Mouse (Mus musculus): Measurements from ENCODE around the gene Nhlh2.

GRCm38 (mm10) chr3:102045071-102045470, 35.2 kb downstream of the Nhlh2 start:
- TF ChIP-seq JUND (IDR thresholded peaks at IDR 0.05; ENCODE audit: low read depth, low read length): no peak
- no peak for TF ChIP-seq ETS1 (IDR thresholded peaks at IDR 0.05; ENCODE audit: low read depth, low read length)
- TF ChIP-seq USF1 (IDR thresholded peaks at IDR 0.05; ENCODE audit: low read depth, low read length): no peak
- TF ChIP-seq TCF12 (IDR thresholded peaks at IDR 0.05; ENCODE audit: low read depth, low read length): no peak
- no peak for TF ChIP-seq E2F4 (IDR thresholded peaks at IDR 0.05; ENCODE audit: borderline replicate concordance, low read depth, low read length)

Data from MEL (cell line).